Mouse (Mus musculus) cortical plate, adult 2 months (tissue): ENCODE results near the gene Gm6502. TPM values are rescaled to one million over a fixed set of nuclear protein-coding genes. Genes with fewer than 3 reads are reported as not detected.
"Not testable (repeated sequence)": the region's sequence is repeated elsewhere in the genome, so short reads cannot be mapped to it uniquely, and the experiment has no call there.

ENCODE experiments used
- H3K27ac ChIP-seq: fragments of 200-500 bp; 2 replicates; pipeline ENCODE4 v1.5.1; 2012; ENCODE audit warnings: low read length, control low read depth, inconsistent platforms; ENCODE audit not compliant: insufficient read depth
- H3K4me1 ChIP-seq: fragments of 200-500 bp; 2 replicates; pipeline ENCODE4 v1.6.1; 2011; ENCODE audit warnings: low read length; ENCODE audit not compliant: control insufficient read depth, insufficient read depth
- H3K4me3 ChIP-seq: fragments of 200-500 bp; 2 replicates; pipeline ENCODE4 v1.5.1; 2011; ENCODE audit warnings: mild to moderate bottlenecking, low read length, control low read depth; ENCODE audit not compliant: insufficient read depth
- polyA plus RNA-seq: library from polyadenylated mRNA; depleted of rRNA; stranded (reverse); fragments of >200 nt; gene quantifications from 2 replicates; pipeline ENCODE4 v1.2.3, GENCODE M21; 2012; rRNA removed

The Gm6502 gene
- polyA plus RNA-seq: not detected in 2 replicates

DNA sequence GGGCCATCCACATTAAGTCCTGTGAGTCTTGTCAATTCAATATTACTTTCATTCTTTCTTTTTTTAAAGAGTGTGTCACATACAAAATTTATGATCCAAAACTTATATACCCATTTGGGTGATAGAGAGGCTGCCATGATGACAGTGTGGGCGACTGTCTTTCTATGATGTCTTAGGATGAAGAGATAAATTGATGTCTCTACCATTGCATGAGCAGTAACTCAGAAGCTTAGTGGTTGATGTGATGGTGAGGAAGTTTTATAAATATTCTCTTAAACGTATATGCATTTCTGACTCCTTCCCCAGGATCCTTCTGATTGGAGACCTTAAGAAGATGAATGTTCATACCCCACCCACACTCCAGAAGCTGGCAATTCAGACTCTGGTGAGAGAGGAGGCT is at the start of gene Gm6502:
Gene Gm6502 (plus strand): TSS at position 301 of the 400 bp plus-strand sequence.
- H3K4me1 ChIP-seq, H3K4me3 ChIP-seq, H3K27ac ChIP-seq: not testable (repeated sequence)

DNA sequence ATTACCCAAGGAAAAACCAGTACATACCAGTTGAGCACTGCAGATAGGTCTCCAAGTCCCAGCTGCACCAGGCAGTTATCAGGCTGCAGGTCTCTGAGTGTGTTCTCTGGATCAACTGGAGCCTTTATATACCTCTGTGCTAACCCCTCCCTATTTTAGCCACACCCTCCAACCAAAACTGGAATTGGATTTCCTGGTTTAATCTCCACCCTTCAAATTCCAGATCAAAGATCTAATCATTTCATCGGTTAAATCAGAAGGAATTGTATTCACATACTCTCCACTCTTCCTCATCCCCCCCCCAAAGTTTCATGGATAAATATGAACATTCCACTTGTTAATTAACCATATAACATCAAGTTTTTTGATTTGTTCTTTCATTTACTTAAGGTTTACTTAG is 7.5 kb upstream of the Gm6502 start, which contains the start of gene A430089I19Rik:
Gene A430089I19Rik (minus strand): TSS at position 101 of the 400 bp plus-strand sequence.
- not testable (repeated sequence) for H3K27ac ChIP-seq, H3K4me1 ChIP-seq, H3K4me3 ChIP-seq

DNA sequence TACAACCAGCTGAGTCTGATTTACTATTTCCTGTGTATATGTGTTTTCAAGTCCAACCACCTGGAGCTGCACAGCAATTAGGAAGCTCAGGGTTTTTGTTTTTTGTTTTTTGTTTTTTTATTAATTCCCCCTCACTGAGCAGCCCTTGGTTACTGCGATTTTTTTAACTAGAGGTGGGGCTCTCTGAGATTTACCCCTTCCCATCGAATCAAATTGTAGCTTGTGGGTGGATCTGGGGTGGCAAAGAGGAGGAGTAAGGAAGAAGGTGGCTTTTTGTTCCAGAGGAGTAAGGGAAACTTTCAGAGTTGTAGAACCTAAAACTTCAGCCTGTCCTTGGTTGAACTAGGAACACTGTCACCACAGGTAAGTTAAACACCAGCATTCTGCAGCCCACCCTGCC is 25.2 kb downstream of the Gm6502 start, which contains the start of gene AA792892:
Gene AA792892 (plus strand): TSS at position 301 of the 400 bp plus-strand sequence.
- H3K4me1 ChIP-seq, H3K27ac ChIP-seq, H3K4me3 ChIP-seq: not testable (repeated sequence)

Other genes starting within 250 kb of the Gm6502 start
- not detected in 2 replicates for gene BC061212, start 243.9 kb upstream of the Gm6502 start, polyA plus RNA-seq
- not detected in 2 replicates for gene Gm6351, start 238.1 kb upstream of the Gm6502 start, polyA plus RNA-seq
- gene Gm3106, start 96.4 kb upstream of the Gm6502 start, polyA plus RNA-seq: not detected in 2 replicates
- not detected in 2 replicates for gene A430089I19Rik, start 7.6 kb upstream of the Gm6502 start, polyA plus RNA-seq
- gene AA792892, start 25.3 kb downstream of the Gm6502 start, polyA plus RNA-seq: not detected in 2 replicates
- not detected in 2 replicates for gene Gm7682, start 131.3 kb downstream of the Gm6502 start, polyA plus RNA-seq
- not detected in 2 replicates for gene Gm3139, start 211.9 kb downstream of the Gm6502 start, polyA plus RNA-seq